Mouse (Mus musculus): Measurements from ENCODE around the gene Efcab12.

DNA sequence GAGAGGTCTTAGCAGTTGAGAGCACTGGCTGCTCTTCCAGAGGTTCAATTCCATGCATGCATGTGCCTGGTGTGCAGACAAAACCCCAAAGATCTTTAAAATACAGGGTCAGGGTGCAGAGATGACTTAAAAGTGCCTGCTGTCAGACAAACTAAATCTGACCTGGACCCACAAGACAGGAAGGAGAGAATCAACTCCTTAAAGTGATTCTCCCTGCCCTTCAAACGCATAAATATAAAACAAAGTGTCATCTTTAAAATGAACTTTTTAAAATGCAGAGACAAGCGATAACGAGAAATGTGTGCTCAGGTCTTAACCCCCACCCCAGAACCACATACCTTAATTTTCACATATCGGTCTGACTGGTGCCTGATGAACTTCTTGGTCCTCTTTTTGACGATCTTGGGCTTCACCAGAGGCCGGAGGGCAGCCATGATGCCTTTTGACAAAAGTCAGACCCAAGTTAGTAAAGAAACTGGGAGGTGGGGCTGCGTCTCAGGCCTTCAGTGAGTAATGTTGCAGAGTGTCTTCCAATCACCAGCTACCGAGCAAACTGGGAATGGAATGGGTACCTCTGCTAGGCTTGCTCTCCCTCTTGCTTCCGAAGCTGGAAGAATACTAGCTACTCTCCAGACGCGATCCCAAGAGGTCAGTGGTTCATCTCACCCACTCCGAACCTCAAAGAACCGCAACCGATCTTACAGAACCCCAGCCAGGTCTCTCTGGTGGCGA lies 30.6 kb downstream of the Efcab12 start:
- TF ChIP-seq CTCF (conservative IDR thresholded peaks at IDR 0.05; ENCODE audit: insufficient read depth, insufficient read length, low read depth, low read length) (no peak), POLR2A (IDR thresholded peaks at IDR 0.05; ENCODE audit: low read depth, low read length) (no peak)
